Mouse (Mus musculus): ENCODE measurements around the gene Pus10.

DNA sequence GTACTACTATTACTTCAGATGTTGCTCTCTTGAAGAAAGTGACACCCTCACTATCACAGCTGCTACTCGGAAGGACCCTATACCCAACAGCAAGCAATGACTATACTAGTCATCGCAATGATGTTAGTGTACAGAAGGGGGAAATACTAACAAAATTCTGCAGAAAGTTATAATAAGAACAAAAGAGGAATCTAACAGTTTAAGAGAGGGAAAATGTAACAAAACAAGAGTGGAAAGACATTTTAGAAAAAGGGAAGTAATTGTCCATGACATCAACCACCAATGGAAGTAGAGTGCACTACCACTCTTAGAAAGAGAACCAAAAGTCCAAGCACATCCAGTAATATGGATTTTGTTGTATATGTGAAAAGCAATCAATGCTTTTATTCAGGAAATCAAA is 97.2 kb downstream of the Pus10 start:
- TF ChIP-seq CTCF (conservative IDR thresholded peaks at IDR 0.05; ENCODE audit: low read length) (no peak), POU5F1 (IDR thresholded peaks at IDR 0.05; ENCODE audit: borderline replicate concordance, low read length) (no peak), NANOG (IDR thresholded peaks at IDR 0.05; ENCODE audit: borderline replicate concordance, low read length) (no peak)
